Mouse (Mus musculus) lung, adult 18-20 months (tissue): Measurements from ENCODE around the gene Myom1.
A peak's percentile ranks its signal among the peaks of the same experiment; 100 is the strongest.

ENCODE experiments used
- DNase-seq, 2 experiments: peaks; one replicate each; pipeline ENCODE4 v3.0.0; 2022; ENCODE audit warnings: mixed read lengths in 2 of 2

The Myom1 gene

DNA sequence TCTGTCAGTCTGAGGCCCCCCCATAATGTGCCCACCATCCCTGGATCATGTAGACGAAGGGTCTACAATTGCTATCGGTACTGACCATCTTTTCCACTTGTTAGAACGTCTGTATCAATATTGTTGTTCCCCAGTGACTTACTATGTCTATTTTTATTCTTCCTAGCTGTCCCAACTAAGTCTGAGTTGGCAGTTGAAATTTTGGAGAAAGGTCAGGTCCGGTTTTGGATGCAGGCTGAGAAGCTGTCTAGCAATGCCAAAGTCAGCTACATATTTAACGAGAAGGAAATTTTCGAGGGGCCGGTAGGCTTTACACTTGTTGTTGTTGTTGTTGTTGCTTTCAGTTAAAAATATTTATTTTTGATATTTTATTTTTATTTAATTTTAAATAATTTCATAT, 102.9 kb downstream of the Myom1 start:
- no peak for DNase-seq

DNA sequence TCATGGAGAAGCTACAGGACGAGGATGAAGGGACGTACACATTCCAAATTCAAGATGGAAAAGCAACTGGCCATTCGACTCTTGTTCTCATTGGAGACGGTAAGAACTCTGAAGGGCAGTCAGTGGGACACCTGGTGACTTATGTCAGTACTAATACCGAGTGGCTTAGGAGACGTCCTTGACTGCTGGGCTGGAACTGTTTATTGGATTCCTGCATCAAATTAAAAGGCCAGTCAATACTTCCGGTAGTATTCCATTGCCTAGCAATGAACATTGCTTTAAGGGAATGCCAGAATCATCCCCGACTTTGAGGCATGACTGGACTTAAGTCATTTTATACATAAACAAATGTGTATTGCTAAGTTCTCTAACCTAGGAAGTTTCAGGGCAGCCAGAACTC, 103.8 kb downstream of the Myom1 start:
- no peak for DNase-seq

DNA sequence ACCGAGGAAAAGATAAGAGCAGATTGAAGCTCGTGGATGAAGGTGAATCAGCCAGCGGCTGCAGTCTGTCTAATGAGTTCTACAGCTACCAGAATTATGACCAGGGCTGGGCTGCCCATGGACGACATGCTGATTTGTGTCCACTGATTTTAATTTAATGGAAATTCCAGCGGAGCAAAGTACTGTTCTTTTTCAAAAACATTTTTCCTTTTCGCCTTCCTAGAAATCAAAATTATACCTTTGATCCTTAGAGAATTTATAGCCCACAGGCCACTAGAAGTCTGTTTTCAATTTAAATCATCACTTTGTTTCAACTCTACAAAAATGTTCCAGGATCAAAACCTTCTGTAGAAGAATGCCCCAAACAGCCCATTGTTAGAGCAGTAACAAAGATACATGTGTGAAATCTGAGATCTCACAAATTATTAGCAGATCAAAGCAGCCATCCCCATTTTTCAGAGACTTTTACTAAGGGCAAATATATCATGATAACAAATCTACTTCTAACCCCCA, 108.4 kb downstream of the Myom1 start:
- no peak for DNase-seq

DNA sequence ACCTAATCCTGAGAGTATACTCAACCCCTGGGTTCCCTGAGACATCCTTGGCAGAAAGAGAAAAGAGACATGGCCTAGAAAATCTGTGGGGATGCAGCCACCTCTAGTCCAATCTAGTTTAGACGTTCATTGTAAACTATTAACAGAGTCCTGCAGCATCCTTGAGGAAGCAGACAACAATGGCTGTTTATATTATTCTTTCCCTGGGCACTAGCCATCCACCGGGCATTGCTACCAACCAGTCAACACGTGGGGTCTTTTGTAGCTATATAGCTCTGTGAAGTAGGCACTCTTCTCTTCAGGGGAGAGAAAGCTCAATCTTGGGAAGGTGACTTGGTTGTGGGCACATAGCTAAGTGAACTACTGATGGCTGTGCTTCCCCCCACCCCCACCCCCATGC, 110.3 kb downstream of the Myom1 start:
- no peak for DNase-seq

DNA sequence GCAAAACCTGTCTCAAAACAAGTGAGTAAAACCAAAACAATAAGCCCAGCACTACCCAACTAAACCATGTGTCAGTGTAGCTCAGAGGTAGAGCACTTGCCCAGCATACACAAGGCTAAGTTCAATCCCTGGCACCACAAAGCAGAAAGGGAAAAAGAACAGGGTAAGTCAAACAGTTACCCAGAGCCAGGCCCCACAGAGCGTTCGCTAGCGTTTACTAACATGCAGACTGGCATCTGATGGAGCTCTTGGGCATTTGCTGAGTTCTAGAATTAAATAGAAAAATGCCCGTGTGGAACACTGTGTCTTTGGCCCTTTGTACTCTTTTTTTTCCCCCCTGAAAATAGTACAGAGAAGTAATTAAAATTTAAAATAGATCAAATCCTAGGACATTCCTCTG, 111.8 kb downstream of the Myom1 start:
- no peak for DNase-seq

DNA sequence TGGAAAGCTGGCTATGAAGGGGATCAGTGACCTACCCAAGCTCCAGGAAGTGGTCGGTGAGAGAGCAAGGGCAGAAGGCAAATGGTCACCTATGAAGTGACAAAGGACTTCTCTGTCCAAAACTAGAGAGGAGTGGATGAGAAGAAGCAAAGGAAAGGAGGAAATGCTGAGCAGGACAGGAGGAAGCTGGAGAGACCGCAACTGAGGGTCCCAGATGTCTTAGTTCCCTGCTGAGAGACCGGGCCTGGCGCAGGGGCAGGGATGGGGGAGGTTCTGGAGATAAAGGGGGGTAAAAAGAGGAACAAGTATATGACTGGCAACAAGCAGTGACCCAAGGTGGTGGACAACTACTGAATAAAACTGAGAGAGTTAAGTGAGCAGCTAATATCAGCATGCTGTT, 115.5 kb downstream of the Myom1 start:
- DNase-seq, result no peak

DNA sequence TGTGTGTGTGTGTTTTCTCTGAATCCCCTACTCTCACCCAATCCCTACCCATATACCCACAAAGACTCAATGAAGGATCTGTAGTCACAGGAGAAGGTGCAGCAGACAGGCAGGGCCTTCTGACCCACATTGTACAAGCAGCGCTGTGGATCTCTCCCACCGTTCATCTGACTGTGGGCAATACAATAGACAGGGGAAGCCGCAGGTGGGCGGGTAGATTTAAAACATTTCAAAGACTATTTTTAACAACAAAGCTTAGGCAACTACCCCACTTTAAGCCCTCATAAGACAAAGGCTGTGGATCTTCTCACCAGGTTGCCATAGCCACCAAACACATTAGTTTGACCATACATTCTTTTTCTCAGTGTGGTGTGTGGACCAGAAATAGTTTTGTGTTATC, 116.2 kb downstream of the Myom1 start:
- no peak for DNase-seq

DNA sequence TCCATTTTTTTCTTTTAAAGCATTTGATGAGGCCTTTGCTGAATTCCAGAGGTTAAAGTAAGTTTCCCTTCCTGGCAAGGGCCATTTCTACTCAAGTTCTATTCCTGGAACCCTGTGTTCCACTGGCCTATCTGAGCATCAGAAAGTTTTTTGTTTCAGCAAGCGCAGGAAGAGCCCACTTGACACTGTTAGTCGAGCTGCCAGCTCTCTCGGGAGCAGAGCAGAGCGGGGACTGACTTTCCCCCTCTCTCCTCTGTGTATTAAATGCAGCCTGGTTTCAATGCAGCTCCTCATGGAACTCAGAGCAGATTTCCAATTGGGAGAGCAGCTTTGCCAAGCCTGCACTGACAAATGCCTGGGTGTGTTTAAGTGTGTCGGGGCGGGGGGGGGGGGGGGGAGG, 118.2 kb downstream of the Myom1 start:
- peak; percentile 31 to 49 for DNase-seq

DNA sequence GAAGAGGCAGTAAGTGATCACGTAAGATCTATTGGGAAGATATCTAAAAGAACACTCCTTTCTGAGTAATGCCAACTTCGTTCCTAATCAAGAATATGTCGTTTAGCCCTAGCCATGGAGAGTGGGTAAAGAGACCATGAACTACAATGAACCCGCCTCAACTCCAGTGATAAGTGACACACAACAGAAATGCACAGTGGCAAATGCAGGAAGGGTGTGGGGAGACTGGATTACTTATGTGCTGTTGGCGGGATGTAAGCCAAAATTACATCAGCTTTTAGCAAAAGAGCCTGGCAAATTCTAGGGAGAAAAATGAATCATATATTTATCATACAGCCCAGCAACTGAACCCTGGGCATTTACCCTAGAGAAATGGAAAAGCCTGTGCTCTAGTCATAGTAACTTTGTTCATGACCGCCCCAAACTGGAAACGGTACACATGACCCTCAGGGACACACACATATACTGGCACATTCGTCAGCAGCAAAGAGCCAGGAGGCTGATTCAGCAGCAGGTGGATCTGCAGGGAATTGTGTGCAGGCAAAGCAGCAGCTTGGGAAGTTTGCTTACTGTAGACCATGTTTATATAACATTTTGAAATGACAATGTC, 121.7 kb downstream of the Myom1 start:
- no peak for DNase-seq

DNA sequence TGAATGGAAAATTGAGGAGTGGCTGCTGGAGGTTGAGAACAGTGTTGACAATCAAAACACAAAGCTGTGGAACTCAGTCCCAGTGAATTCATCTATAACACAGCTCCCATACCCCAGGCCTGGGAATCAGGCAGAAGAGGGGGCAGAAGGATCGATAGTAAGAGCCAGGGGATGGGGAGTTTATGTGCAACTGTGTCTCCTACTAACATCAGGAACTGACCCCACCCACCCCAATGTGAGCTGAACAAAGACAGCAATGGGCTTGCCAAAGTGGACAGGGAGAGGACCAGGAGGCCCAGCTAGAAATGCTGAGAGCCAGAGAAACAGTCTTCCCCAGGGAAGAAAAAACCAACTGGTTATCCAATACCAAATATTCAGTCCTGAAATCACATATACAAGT, 122.2 kb downstream of the Myom1 start:
- DNase-seq, result no peak

DNA sequence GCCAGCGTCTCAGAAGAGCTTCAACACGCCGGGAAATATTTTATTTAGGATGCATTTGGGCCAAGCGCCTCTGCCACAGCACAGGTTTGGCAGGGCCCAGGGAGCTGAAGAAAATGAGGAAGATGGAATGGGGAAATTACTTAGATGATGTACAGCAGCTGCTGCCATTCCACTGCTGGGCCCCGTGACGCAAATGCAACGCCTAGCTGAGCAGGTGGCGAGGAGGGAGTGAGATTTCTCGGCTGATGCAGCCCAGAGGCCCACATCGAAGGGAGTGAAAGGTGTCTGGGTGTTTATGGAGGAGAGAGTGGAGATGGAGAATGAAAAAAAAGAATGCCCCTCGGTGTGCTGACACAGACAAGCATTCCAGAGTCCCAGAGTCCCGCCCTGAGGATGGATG, 123.1 kb downstream of the Myom1 start:
- peak in 1 of 2 experiments; percentile 38 for DNase-seq

DNA sequence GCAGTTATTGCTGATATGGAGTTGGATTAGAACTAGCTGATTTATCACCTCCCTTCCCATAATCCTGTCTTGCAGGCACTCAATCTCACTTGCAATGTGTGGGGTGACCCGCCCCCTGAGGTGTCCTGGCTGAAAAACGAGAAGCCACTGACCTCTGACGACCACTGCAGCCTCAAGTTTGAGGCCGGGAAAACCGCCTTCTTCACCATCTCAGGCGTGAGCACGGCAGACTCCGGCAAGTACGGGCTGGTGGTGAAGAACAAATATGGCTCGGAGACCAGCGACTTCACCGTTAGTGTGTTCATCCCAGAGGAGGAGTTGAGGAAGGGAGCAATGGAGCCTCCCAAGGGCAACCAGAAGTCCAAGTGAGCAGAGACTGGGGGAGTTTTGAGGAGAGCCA, 123.6 kb downstream of the Myom1 start:
- DNase-seq, result no peak

DNA sequence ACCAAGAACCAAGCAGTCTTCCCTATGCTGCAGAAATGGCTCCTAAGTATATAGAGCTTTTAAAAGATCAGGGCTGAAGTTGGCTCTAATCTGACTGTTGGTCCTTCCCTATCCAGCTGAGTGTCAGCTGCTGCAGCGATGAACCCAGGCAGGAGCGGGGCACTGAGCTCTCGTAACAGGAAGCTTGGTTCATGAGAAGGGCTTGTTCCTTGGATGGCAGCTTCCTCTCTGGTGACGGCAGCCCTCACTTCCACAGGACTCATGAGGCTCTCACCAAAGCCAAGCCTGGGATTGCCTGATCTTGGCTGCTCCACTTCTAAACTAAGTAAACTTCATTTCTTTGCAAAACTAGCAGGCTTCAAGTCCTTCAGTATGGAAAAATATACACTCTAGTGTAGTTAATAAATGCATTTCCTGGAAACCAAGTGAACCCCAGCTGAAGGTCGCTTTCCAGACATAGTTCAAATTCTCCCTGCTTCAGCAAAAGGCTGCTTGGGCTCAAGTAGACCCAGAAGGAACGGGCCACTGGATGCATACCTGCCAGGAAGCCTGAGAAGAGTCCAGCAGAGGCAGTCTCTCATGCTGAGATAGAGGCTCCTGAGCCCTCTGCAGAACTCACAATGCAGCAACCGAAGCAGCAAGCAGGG, 125.2 kb downstream of the Myom1 start:
- peak; percentile 67 to 79 for DNase-seq

DNA sequence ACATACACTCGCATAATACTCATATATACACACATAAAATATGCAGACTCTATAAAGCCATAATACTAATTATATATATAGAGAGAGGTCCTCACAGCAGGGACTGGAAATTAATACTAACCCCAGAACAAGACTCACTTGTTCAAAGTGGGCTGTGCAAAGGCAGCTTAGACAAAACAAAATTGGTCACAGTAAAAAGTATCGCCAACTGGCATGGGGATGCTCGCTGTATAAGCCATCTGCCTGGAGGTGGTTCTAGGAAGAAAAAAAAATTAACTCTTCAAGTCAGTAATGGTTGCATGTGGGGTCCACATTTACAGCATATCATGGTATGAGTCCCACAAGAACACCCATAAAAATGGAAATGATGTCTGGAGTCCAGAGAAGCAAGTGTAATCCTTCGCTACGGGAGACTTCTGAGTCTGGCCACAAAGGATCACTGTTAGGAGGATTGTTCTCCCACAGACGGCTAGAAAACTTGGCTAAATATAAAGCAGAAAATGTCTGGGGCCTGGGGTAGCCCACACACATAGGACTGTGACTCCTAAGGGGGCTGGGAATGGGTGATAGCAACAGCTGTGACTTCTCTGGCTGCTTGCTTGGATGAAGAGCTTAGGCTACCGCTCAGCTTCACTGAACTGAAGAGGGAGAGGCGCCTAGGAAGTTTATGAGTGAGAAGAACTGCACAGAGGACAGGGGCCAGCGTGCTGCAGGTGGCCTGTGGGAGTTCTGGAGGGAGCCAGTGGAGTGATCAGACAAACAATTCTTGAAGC, 127.2 kb downstream of the Myom1 start:
- DNase-seq, result no peak

DNA sequence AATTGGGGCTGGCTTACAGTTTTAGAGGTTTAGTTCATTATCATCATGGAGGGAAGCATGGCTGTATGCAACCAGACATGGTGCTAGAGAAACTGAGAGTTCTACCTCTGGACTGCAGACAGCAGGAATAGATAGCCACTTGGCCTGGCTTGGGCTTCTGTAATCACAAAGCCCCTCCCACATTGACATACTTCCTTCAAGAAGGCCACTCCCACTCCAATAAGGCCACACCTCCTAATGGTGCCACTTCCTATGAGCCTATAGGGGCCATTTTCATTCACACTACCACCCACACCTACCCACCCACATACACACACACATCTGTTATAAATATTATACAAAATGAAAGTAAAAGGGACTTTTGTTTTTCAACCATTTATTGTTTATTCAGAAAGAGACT, 129.8 kb downstream of the Myom1 start:
- no peak for DNase-seq

DNA sequence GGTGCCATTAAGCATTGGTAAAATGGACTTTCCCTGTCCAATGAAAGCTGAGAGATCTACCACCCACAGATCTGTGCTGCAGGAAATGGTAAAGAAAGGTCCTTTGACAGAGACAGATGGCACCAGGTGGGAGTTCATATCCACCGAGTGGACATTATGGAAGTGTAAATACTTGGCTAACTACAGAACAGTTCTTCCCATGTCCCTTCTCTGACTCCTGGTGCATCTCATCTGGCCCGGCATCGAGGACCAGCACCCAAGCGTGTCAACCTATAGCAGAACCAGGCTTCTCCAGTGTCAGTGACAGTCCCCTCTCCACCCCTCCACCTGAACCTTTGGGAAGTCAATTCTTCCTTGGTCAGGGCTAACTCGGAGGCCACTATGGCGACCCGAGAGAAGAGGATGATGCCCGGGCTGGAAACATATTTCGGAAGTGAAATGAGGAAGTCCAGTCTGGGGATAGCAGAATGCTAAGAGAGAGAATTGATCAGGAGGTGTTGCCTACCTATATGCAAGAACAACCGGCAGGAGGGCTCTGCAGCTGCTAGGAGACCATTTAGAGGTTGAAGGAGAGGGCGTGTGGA, 130.5 kb downstream of the Myom1 start:
- no peak for DNase-seq

DNA sequence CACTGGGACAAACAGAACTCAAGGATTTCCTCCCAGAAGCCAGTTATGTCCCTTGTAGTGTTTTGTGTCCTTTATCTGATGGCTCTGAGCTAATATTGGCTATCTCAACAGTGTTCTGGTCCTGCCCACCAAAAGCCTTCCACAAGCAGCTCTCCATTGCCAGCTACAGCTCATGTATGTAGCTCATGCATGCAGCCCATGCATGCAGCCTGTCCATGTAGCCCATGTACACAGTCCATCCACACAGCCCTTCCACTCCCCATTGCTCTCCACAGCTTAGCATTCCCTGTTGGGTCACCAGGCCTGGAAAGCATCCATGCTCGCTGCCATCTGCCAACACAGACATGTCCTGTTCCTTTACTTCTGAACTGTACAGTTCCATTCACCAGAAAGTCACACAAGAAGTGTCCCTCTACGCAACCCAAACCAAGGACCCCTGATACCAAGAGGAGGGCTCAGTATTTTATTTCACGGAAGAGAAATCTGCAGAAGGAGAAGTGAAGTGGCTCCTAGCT, 132.1 kb downstream of the Myom1 start:
- no peak for DNase-seq

DNA sequence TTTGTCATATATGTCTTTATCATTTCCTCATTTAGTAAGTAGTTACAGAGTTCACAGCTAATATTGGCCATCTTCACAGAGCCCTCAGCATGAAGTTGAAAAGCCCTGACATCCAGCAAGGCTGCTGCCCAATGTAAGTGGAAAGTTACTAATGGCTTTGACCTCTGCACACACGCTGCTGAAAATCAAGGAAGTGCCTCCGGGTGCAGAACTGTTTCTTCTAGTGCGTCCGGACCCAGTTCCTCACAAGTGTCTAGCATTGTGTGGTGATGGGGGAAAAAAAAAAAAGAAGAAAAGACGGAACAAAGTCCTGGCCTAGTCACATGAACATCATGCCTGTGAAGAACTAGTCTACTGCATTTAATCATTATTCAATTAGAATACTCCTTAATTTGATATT, 132.7 kb downstream of the Myom1 start:
- peak; percentile 50 to 59 for DNase-seq

DNA sequence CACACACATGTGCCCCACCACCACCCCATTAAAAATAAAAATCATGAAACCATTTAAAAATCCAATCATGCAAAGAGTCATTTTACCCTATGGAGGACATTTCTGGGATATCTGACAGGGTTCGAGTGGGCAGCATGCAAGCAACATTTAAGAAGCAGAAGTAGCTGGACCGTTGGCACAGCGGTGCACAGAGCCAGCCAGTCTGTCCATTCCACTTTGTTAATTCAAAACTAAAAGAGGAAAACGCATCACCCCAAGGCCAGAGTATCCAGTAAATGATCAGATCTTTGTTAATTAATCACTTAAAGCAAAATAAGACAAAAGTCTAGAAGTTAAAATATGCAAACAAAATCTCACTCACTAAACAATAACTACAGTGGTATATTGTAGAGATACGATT, 133.4 kb downstream of the Myom1 start:
- no peak for DNase-seq

DNA sequence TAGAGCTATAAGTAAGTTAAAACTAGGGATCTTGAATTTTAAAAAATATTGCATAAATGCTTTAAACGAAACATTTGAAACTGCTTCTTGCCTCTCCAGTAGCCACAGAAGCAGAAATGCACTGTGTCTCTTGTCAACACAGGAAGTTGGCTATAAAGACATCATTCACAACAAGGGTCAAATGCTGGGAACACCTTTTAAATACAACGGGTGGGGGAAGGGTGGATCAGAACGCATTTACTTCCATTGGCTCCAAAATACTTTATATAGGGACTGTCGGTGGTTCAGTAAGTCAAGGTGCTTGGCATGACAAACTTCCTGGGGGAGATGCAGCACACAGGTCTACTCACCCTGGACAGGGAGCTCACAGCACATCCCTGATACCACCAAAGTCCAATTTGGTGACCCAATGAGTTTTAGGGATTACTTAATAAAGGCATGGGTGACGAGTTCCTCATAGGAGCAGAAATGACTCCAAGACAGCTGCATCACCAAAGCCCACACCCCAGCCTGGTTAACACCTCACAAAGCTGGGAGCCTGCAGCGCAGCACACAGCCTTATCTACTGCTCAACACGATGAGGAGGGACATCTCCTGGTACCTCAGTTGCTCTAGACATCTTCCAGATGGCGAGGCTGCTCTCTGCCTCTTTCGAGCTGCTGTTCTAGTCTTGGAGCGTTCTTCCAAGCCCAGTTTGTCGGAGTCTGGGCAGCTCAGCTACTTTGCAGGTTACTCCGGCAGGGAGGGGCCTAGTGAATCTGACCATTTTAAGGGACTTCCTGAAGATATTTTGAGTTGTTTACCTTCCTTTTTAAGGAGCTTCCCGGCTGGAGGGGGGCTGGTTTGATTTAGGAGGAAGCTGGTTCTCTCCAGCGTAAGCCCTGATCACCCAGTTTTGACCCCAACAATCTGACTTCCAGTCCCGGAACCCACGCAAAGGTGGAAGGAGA, 134.2 kb downstream of the Myom1 start:
- no peak for DNase-seq

DNA sequence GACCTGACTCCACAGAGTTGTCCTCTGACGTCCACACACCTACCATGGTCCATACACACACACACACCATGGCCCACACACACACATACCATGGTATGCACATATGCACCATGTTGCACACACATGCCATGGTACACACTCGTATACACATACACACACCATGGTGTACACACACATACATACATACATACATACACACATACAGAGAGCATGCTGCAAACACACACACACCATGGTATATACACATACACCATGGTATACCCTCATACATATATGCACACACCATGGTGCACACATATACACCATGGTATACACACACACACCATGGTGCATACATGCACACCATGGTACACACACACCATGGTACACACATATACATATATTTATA, 134.9 kb downstream of the Myom1 start:
- no peak for DNase-seq

DNA sequence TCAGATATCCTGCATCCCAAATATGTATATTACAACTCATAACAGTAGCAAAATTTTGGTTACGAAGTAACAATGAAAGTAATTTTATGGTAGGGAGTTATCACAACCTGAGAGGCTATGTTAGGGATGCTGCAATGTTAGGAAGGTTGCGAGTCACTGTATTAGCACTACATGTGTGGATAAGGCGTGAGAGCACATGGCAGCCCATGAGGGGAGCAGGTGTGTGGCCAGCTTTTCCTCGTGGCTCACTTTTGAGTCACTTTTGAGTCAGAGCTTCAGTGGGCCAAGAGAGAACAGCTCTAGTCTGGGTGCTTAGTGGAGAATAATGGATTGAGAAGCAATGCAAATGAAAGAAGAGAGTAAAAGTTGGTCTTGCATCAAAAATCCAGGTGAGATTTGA, 139.6 kb downstream of the Myom1 start:
- DNase-seq, result no peak
